Mouse (Mus musculus): ENCODE measurements around the gene Card9. TPM values are rescaled to one million over a fixed set of nuclear protein-coding genes. Genes with fewer than 3 reads are reported as not detected.

Gene Card9
- polyA plus RNA-seq, 1 experiment from 2014 or later, result 1.1 TPM

DNA sequence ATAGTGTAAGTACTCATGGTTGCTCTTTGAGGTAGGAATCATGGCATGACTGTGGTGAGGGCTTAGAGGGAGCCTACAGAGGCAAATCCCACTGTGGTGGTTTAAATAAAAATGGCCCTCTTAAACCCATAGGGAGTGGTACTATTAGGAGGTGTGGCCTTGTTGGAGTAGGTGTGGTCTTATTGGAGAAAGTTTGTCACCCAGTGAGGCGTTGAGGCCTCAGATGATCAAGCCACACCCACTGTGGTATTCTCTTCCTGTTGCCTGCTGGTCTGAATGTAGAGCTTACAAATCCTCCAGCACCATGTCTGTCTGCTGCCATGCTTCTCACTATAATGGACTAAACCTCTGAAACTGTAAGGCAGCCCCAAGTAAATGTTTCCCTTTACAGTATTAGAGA is 56.0 kb downstream of the Card9 start:
- Histone ChIP-seq H3K4me1 (replicated peaks) (peaks cover 24% of the 10 kb centered on the region), H3K36me3 (no peaks in the 10 kb centered on the region), H3K4me3 (no peak overlapping the region), H3K27me3 (ENCODE audit: insufficient read depth, poor library complexity, severe bottlenecking) (peaks cover 8% of the 10 kb centered on the region), H3K27ac (no peak overlapping the region), H3K9me3 (no peaks in the 10 kb centered on the region)
- 85% methylated on average over 1 of the region's 1 CpGs for WGBS
- no peak for DNase-seq (ENCODE audit: low spot score)

Other genes with a start within 250 kb of the Card9 start
- gene Nacc2, start 237.7 kb downstream of the Card9 start, polyA plus RNA-seq (2016; fragmentation: Nextera tagmentation; extraction: Ambion mirVana), result 6.2 and 8.4 TPM in 2 replicates
- 4.4 and 6.3 TPM in 2 replicates for gene Lhx3, start 152.6 kb downstream of the Card9 start, polyA plus RNA-seq (2016; fragmentation: Nextera tagmentation; extraction: Ambion mirVana)
- 19.1 and 20.4 TPM in 2 replicates for gene Qsox2, start 123.4 kb downstream of the Card9 start, polyA plus RNA-seq (2016; fragmentation: Nextera tagmentation; extraction: Ambion mirVana)
- gene Ccdc187, start 66.4 kb downstream of the Card9 start, polyA plus RNA-seq (2016; fragmentation: Nextera tagmentation; extraction: Ambion mirVana), result 0.10 and 0.20 TPM in 2 replicates
- gene Gpsm1, start 45.4 kb downstream of the Card9 start, polyA plus RNA-seq (2016; fragmentation: Nextera tagmentation; extraction: Ambion mirVana), result 99.2 and 114 TPM in 2 replicates
- gene Dnlz, start 8.8 kb downstream of the Card9 start, polyA plus RNA-seq (2016; fragmentation: Nextera tagmentation; extraction: Ambion mirVana), result 36.8 and 38.8 TPM in 2 replicates
- 35.3 and 35.5 TPM in 2 replicates for gene Snapc4, start 19.7 kb upstream of the Card9 start, polyA plus RNA-seq (2016; fragmentation: Nextera tagmentation; extraction: Ambion mirVana)
- 136 and 141 TPM in 2 replicates for gene Entr1, start 28.4 kb upstream of the Card9 start, polyA plus RNA-seq (2016; fragmentation: Nextera tagmentation; extraction: Ambion mirVana)
- 132 and 139 TPM in 2 replicates for gene Pmpca, start 28.4 kb upstream of the Card9 start, polyA plus RNA-seq (2016; fragmentation: Nextera tagmentation; extraction: Ambion mirVana)
- 23.8 and 29.7 TPM in 2 replicates for gene Inpp5e, start 48.3 kb upstream of the Card9 start, polyA plus RNA-seq (2016; fragmentation: Nextera tagmentation; extraction: Ambion mirVana)
- 25.2 and 28.9 TPM in 2 replicates for gene Sec16a, start 84.3 kb upstream of the Card9 start, polyA plus RNA-seq (2016; fragmentation: Nextera tagmentation; extraction: Ambion mirVana)
- gene Notch1, start 155.7 kb upstream of the Card9 start, polyA plus RNA-seq (2016; fragmentation: Nextera tagmentation; extraction: Ambion mirVana), result 39.1 and 46.4 TPM in 2 replicates
- gene Egfl7, start 219.1 kb upstream of the Card9 start, polyA plus RNA-seq (2016; fragmentation: Nextera tagmentation; extraction: Ambion mirVana), result 78.3 and 101 TPM in 2 replicates
- gene Gm20532, start 225.7 kb upstream of the Card9 start, polyA plus RNA-seq (2016; fragmentation: Nextera tagmentation; extraction: Ambion mirVana), result not detected in 2 replicates
- 12.3 and 13.5 TPM in 2 replicates for gene Agpat2, start 243.5 kb upstream of the Card9 start, polyA plus RNA-seq (2016; fragmentation: Nextera tagmentation; extraction: Ambion mirVana)

Measured in hindbrain, embryonic 10.5 days (tissue).